Mouse (Mus musculus): ENCODE data around the gene Cul7. TPM values are rescaled to one million over a fixed set of nuclear protein-coding genes. Genes with fewer than 3 reads are reported as not detected.

The Cul7 gene
- polyA plus RNA-seq, 1 experiment from 2014 or later = 35.9 TPM

GRCm38 (mm10) chr17:46713849-46714248, 63.7 kb downstream of the Cul7 start:
- ATAC-seq (replicated peaks) = no peak
- Histone ChIP-seq H3K27me3 (no peaks in the 10 kb centered on the region), H3K27ac (replicated peaks) (no peak overlapping the region), H3K36me3 (peaks cover 16% of the 10 kb centered on the region; the same call in 1 of the 2 replicates), H3K9ac (replicated peaks) (no peak overlapping the region), H3K4me2 (replicated peaks) (no peak overlapping the region), H3K4me1 (peaks cover 19% of the 10 kb centered on the region), H3K9me3 (no peaks in the 10 kb centered on the region), H3K4me3 (no peak overlapping the region)
- 91% methylated on average over 9 of the region's 9 CpGs for WGBS

Other genes starting within 250 kb of the Cul7 start
- gene Crip3, start 221.4 kb upstream of the Cul7 start, polyA plus RNA-seq (2015; fragmentation: Nextera tagmentation; extraction: Ambion mirVana) = 1.1 and 1.2 TPM in 2 replicates
- gene Slc22a7, start 211.9 kb upstream of the Cul7 start, polyA plus RNA-seq (2015; fragmentation: Nextera tagmentation; extraction: Ambion mirVana) = 0.11 and 0.15 TPM in 2 replicates
- gene Ttbk1, start 162.7 kb upstream of the Cul7 start, polyA plus RNA-seq (2015; fragmentation: Nextera tagmentation; extraction: Ambion mirVana) = 6.5 and 7.5 TPM in 2 replicates
- 32.1 and 33.3 TPM in 2 replicates for gene Dnph1, start 153.6 kb upstream of the Cul7 start, polyA plus RNA-seq (2015; fragmentation: Nextera tagmentation; extraction: Ambion mirVana)
- 16.8 and 17.4 TPM in 2 replicates for gene Cul9, start 103.9 kb upstream of the Cul7 start, polyA plus RNA-seq (2015; fragmentation: Nextera tagmentation; extraction: Ambion mirVana)
- 3.3 and 5.4 TPM in 2 replicates for gene Srf, start 94.2 kb upstream of the Cul7 start, polyA plus RNA-seq (2015; fragmentation: Nextera tagmentation; extraction: Ambion mirVana)
- gene Ptk7, start 20.8 kb upstream of the Cul7 start, polyA plus RNA-seq (2015; fragmentation: Nextera tagmentation; extraction: Ambion mirVana) = 32.1 and 33.0 TPM in 2 replicates
- 41.4 and 45.1 TPM in 2 replicates for gene Klc4, start 4.3 kb upstream of the Cul7 start, polyA plus RNA-seq (2015; fragmentation: Nextera tagmentation; extraction: Ambion mirVana)
- 73.7 and 81.9 TPM in 2 replicates for gene Mrpl2, start 4.1 kb upstream of the Cul7 start, polyA plus RNA-seq (2015; fragmentation: Nextera tagmentation; extraction: Ambion mirVana)
- 49.5 and 49.9 TPM in 2 replicates for gene Rrp36, start 24.0 kb downstream of the Cul7 start, polyA plus RNA-seq (2015; fragmentation: Nextera tagmentation; extraction: Ambion mirVana)
- gene Mea1, start 28.5 kb downstream of the Cul7 start, polyA plus RNA-seq (2015; fragmentation: Nextera tagmentation; extraction: Ambion mirVana) = 214 and 222 TPM in 2 replicates
- gene Klhdc3, start 30.6 kb downstream of the Cul7 start, polyA plus RNA-seq (2015; fragmentation: Nextera tagmentation; extraction: Ambion mirVana) = 181 and 187 TPM in 2 replicates
- gene Ppp2r5d, start 54.8 kb downstream of the Cul7 start, polyA plus RNA-seq (2015; fragmentation: Nextera tagmentation; extraction: Ambion mirVana) = 88.0 and 93.4 TPM in 2 replicates
- 25.2 and 27.9 TPM in 2 replicates for gene Pex6, start 61.1 kb downstream of the Cul7 start, polyA plus RNA-seq (2015; fragmentation: Nextera tagmentation; extraction: Ambion mirVana)
- 0.89 and 0.95 TPM in 2 replicates for gene Gnmt, start 78.8 kb downstream of the Cul7 start, polyA plus RNA-seq (2015; fragmentation: Nextera tagmentation; extraction: Ambion mirVana)
- gene Cnpy3, start 101.9 kb downstream of the Cul7 start, polyA plus RNA-seq (2015; fragmentation: Nextera tagmentation; extraction: Ambion mirVana) = 66.4 and 69.1 TPM in 2 replicates
- 0.19 and 0.27 TPM in 2 replicates for gene Ptcra, start 113.4 kb downstream of the Cul7 start, polyA plus RNA-seq (2015; fragmentation: Nextera tagmentation; extraction: Ambion mirVana)
- 56.0 and 63.6 TPM in 2 replicates for gene 2310039H08Rik, start 122.3 kb downstream of the Cul7 start, polyA plus RNA-seq (2015; fragmentation: Nextera tagmentation; extraction: Ambion mirVana)
- 114 and 122 TPM in 2 replicates for gene Rpl7l1, start 132.3 kb downstream of the Cul7 start, polyA plus RNA-seq (2015; fragmentation: Nextera tagmentation; extraction: Ambion mirVana)
- 8.9 and 9.2 TPM in 2 replicates for gene Bicral, start 208.1 kb downstream of the Cul7 start, polyA plus RNA-seq (2015; fragmentation: Nextera tagmentation; extraction: Ambion mirVana)
- 65.9 and 68.6 TPM in 2 replicates for gene Tbcc, start 240.3 kb downstream of the Cul7 start, polyA plus RNA-seq (2015; fragmentation: Nextera tagmentation; extraction: Ambion mirVana)